Mouse (Mus musculus) liver, postnatal 0 days (tissue): ENCODE results near the gene Mrtfb. TPM values are rescaled to one million over a fixed set of nuclear protein-coding genes. Genes with fewer than 3 reads are reported as not detected.

Experiments used
- ATAC-seq: fragments of 200-750 bp; cut with Nextera tagmentation; 2 replicates; pipeline ENCODE4 v1.8.0; 2017; ENCODE audit warnings: mild to moderate bottlenecking, moderate library complexity
- DNase-seq: peaks from one replicate; pipeline ENCODE4 v3.0.0-alpha.2; 2016
- H3K27ac ChIP-seq: fragments of 300-500 bp; sonication (generic); 2 replicates; pipeline ENCODE4 v1.5.1; 2014; ENCODE audit warnings: antibody characterized with exemption, moderate library complexity, mild to moderate bottlenecking, low read depth
- H3K27me3 ChIP-seq: fragments of 300-500 bp; sonication (generic); 2 replicates; pipeline ENCODE4 v1.6.1; 2014; ENCODE audit warnings: low read length, control low read depth, mixed read lengths; ENCODE audit not compliant: insufficient read depth
- H3K36me3 ChIP-seq: fragments of 300-500 bp; sonication (generic); replicated peaks from 2 replicates; pipeline ENCODE4 v1.6.1; 2014; ENCODE audit warnings: mild to moderate bottlenecking, control low read depth, low read length, moderate library complexity, mixed read lengths; ENCODE audit not compliant: insufficient read depth
- H3K4me1 ChIP-seq: fragments of 300-500 bp; sonication (generic); 2 replicates; pipeline ENCODE4 v1.6.1; 2014; ENCODE audit warnings: antibody characterized with exemption, mild to moderate bottlenecking, control low read depth; ENCODE audit not compliant: insufficient read depth
- H3K4me2 ChIP-seq: fragments of 300-500 bp; sonication (generic); 2 replicates; pipeline ENCODE4 v1.6.1; 2014; ENCODE audit warnings: low read depth, mild to moderate bottlenecking, low read length, moderate library complexity, mixed read lengths
- H3K4me3 ChIP-seq: fragments of 300-500 bp; sonication (generic); 2 replicates; pipeline ENCODE4 v1.5.1; 2014; ENCODE audit warnings: low read depth, low read length
- H3K9ac ChIP-seq: fragments of 300-500 bp; sonication (generic); replicated peaks from 2 replicates; pipeline ENCODE4 v1.6.1; 2014; ENCODE audit warnings: mild to moderate bottlenecking, moderate library complexity
- H3K9me3 ChIP-seq: fragments of 300-500 bp; sonication (generic); 2 replicates; pipeline ENCODE4 v1.6.1; 2016; ENCODE audit warnings: mild to moderate bottlenecking, control low read depth, low read length, mixed read lengths
- CTCF ChIP-seq: sonication (generic); IDR thresholded peaks from 2 replicates; pipeline ENCODE4 v1.5.1; 2016; ENCODE audit warnings: antibody characterized with exemption, low read depth
- EP300 ChIP-seq: IDR thresholded peaks from 2 replicates; pipeline ENCODE4 v1.6.1; 2016; ENCODE audit warnings: antibody characterized with exemption, low read depth, mild to moderate bottlenecking
- WGBS: fragments of 180-500 bp; shearing (Covaris S2); extraction: QIAGEN DNeasy Blood & Tissue Kit; methylation state at CpG from one replicate; pipeline ENCODE4 v1.1.7; 2014; ENCODE audit not compliant: insufficient replicate concordance; 5-methylcytosine and 5-hydroxymethylcytosine counted together
- polyA plus RNA-seq: library from polyadenylated mRNA; unstranded; fragments of >200 nt; fragmentation: Nextera tagmentation; extraction: Ambion mirVana; gene quantifications from 2 replicates; pipeline ENCODE4 v1.2.1, GENCODE M21; 2015

The Mrtfb gene
- polyA plus RNA-seq, 1 experiment from 2014 or later = 5.8 TPM

DNA sequence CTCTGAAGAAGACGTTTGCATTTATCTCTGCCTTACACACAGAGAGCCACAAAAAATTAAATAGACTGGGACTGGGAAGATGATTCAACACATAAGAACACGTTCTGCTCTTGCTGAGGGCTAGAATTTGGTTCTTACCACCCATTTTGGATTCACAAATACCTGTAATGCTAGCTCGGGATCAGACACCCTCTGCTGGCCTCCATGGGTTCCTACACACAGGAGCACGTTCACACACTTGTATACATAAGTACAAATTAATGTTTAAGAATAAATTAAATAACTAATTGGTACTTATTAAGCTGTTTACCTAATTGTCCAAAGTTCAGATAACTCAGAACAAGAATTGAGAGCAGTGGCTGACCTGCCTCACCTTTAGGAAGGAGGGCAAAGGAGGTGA lies 155.2 kb downstream of the Mrtfb start:
- Histone ChIP-seq H3K4me3 (no peak overlapping the region), H3K27ac (no peak overlapping the region), H3K9ac (no peak overlapping the region), H3K4me2 (no peak overlapping the region), H3K36me3 (peaks cover 37% of the 10 kb centered on the region), H3K27me3 (no peaks in the 10 kb centered on the region), H3K9me3 (peaks cover 3% of the 10 kb centered on the region; the same call in 1 of the 2 replicates), H3K4me1 (no peaks in the 10 kb centered on the region)
- peak; percentile 21; the same call in 1 of the 2 replicates for TF ChIP-seq CTCF
- no peak for TF ChIP-seq EP300
- DNase-seq (no peak), ATAC-seq (no peak)
- WGBS = 79% methylated on average over 4 of the region's 4 CpGs

DNA sequence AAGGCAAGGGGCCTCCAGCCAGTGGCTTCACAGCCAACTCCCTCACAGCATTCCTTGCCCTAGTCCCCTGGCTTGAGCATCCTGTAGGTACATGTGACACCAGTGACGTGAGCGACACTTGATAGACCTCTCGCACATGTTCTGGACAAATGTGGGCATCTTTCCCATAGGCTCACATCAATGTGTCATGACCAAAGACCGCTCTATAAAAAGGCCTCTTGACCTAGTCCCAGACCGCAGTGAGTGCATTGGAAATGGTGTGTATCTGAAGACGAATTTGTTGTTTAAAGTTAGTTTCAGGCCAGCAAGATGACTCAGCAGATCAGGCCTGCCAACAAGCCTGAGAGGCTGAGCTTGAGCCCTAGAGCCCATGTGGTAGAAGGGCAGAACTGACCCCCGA lies 158.3 kb downstream of the Mrtfb start:
- ATAC-seq = no peak
- Histone ChIP-seq H3K27ac (no peak overlapping the region), H3K27me3 (no peaks in the 10 kb centered on the region), H3K9me3 (peaks cover 3% of the 10 kb centered on the region; the same call in 1 of the 2 replicates), H3K9ac (no peak overlapping the region), H3K36me3 (peaks cover 32% of the 10 kb centered on the region), H3K4me2 (no peak overlapping the region), H3K4me1 (no peaks in the 10 kb centered on the region), H3K4me3 (no peak overlapping the region)
- TF ChIP-seq CTCF = no peak
- no peak for TF ChIP-seq EP300
- DNase-seq = no peak
- whole genome bisulfite sequencing = 76% methylated on average over 7 of the region's 7 CpGs

- TF ChIP-seq CTCF (no peak), EP300 (no peak)
- Histone ChIP-seq H3K4me3 (no peak overlapping the region), H3K4me2 (no peak overlapping the region), H3K36me3 (peaks cover 32% of the 10 kb centered on the region), H3K27ac (no peak overlapping the region), H3K4me1 (no peaks in the 10 kb centered on the region), H3K9me3 (peaks cover 3% of the 10 kb centered on the region; the same call in 1 of the 2 replicates), H3K9ac (no peak overlapping the region), H3K27me3 (no peaks in the 10 kb centered on the region)
- 83% methylated on average over 4 of the region's 4 CpGs for WGBS
- no peak for ATAC-seq
- no peak for DNase-seq
Measured at GRCm38 (mm10) chr16:13414972-13415371, 158.7 kb downstream of the Mrtfb start.

GRCm38 (mm10) chr16:13415465-13415864 lies 159.2 kb downstream of the Mrtfb start:
- no peak overlapping the region for H3K27ac ChIP-seq
- no peak overlapping the region for H3K9ac ChIP-seq
- ATAC-seq (no peak), DNase-seq (no peak)
- H3K4me3 ChIP-seq = no peak overlapping the region
- no peaks in the 10 kb centered on the region for H3K4me1 ChIP-seq
- 87% methylated on average over 6 of the region's 6 CpGs for WGBS
- H3K4me2 ChIP-seq = no peak overlapping the region
- TF ChIP-seq EP300 = no peak
- no peak for TF ChIP-seq CTCF
- no peaks in the 10 kb centered on the region for H3K27me3 ChIP-seq
- peaks cover 29% of the 10 kb centered on the region for H3K36me3 ChIP-seq
- peaks cover 3% of the 10 kb centered on the region; the same call in 1 of the 2 replicates for H3K9me3 ChIP-seq

- no peak for DNase-seq
- Histone ChIP-seq H3K27me3 (no peaks in the 10 kb centered on the region), H3K4me2 (no peak overlapping the region), H3K36me3 (peaks cover 19% of the 10 kb centered on the region), H3K9ac (no peak overlapping the region), H3K4me3 (no peak overlapping the region), H3K4me1 (no peaks in the 10 kb centered on the region), H3K9me3 (no peaks in the 10 kb centered on the region), H3K27ac (no peak overlapping the region)
- ATAC-seq = no peak
- WGBS = 78% methylated on average over 10 of the region's 10 CpGs
- TF ChIP-seq EP300 = no peak
- no peak for TF ChIP-seq CTCF
Measured at GRCm38 (mm10) chr16:13416465-13416864, 160.2 kb downstream of the Mrtfb start.

GRCm38 (mm10) chr16:13417904-13418303 lies 161.6 kb downstream of the Mrtfb start:
- Histone ChIP-seq H3K27ac (no peak overlapping the region), H3K27me3 (no peaks in the 10 kb centered on the region), H3K4me1 (no peaks in the 10 kb centered on the region), H3K4me3 (no peak overlapping the region), H3K9me3 (no peaks in the 10 kb centered on the region), H3K9ac (no peak overlapping the region), H3K36me3 (peaks cover 14% of the 10 kb centered on the region), H3K4me2 (no peak overlapping the region)
- DNase-seq (no peak), ATAC-seq (no peak)
- TF ChIP-seq EP300 (no peak), CTCF (no peak)
- WGBS = 45% methylated on average over 5 of the region's 5 CpGs

- Histone ChIP-seq H3K4me2 (no peak overlapping the region), H3K27ac (no peak overlapping the region), H3K9me3 (no peaks in the 10 kb centered on the region), H3K27me3 (no peaks in the 10 kb centered on the region), H3K9ac (no peak overlapping the region), H3K4me3 (no peak overlapping the region), H3K36me3 (peaks cover 5% of the 10 kb centered on the region; the same call in 1 of the 2 replicates), H3K4me1 (no peaks in the 10 kb centered on the region)
- no peak for DNase-seq
- TF ChIP-seq CTCF (no peak), EP300 (no peak)
- ATAC-seq = no peak
- WGBS = 23% methylated on average over 2 of the region's 2 CpGs
Measured at GRCm38 (mm10) chr16:13419752-13420151, 163.5 kb downstream of the Mrtfb start.
